25 mouse cellular contexts compared by ENCODE assay signal in genomic region chr10:39273426-39273825, GRCm38 (mm10).
"Had no signal": no experiment of that assay in that cellular context is flagged by ENCODE, and none has a peak within 500 bp of the region (broad histone marks: within the 10 kb centered on the region; RNA-seq: fewer than 3 reads in every experiment).

No protein-coding gene starts in this region.

- H3K9ac ChIP-seq: heart, embryonic 13.5 days; heart, embryonic 15.5 days; hindbrain, embryonic 12.5 days; hindbrain, embryonic 15.5 days; kidney, embryonic 15.5 days; limb, embryonic 13.5 days; limb, embryonic 15.5 days; liver, embryonic 12.5 days had no signal

- H3K27me3 ChIP-seq: heart, embryonic 15.5 days; hindbrain, embryonic 12.5 days; hindbrain, embryonic 15.5 days; kidney, embryonic 15.5 days; limb, embryonic 13.5 days; limb, embryonic 15.5 days; liver, embryonic 12.5 days had no signal

- H3K27ac ChIP-seq: heart, embryonic 13.5 days; heart, embryonic 15.5 days; hindbrain, embryonic 12.5 days; hindbrain, embryonic 15.5 days; hindbrain, postnatal 0 days; kidney, embryonic 15.5 days; kidney, postnatal 0 days; limb, embryonic 13.5 days; limb, embryonic 15.5 days; liver, embryonic 12.5 days had no signal

- H3K4me2 ChIP-seq: heart, embryonic 11.5 days; heart, embryonic 13.5 days; heart, embryonic 15.5 days; hindbrain, embryonic 12.5 days; hindbrain, embryonic 15.5 days; kidney, embryonic 15.5 days; limb, embryonic 13.5 days; limb, embryonic 15.5 days; liver, embryonic 12.5 days had no signal

- ATAC-seq: hindbrain, postnatal 0 days; intestine, embryonic 16.5 days; liver, embryonic 12.5 days had no signal

- DNase-seq: gastrocnemius, postnatal 14 days; gastrocnemius, postnatal 36 days; heart, adult 18-20 months; heart, postnatal 14 days; heart, postnatal 36 days; kidney, adult 11 months; kidney, adult 2 months; kidney, adult 9 months; kidney, postnatal 14 days; kidney, postnatal 36 days; layer of hippocampus, adult 9-11 months; layer of hippocampus, postnatal 36 days; left cerebral cortex, postnatal 4 days had no signal

- H3K4me3 ChIP-seq: heart, embryonic 13.5 days; heart, embryonic 15.5 days; hindbrain, embryonic 12.5 days; hindbrain, embryonic 15.5 days; kidney, embryonic 15.5 days; limb, embryonic 13.5 days; limb, embryonic 15.5 days; liver, embryonic 12.5 days had no signal

- H3K9me3 ChIP-seq: heart, embryonic 13.5 days; heart, embryonic 15.5 days; hindbrain, embryonic 12.5 days; hindbrain, embryonic 15.5 days; kidney, embryonic 15.5 days; limb, embryonic 13.5 days; limb, embryonic 15.5 days; liver, embryonic 12.5 days had no signal

- H3K4me1 ChIP-seq: heart, embryonic 13.5 days; heart, embryonic 15.5 days; hindbrain, embryonic 12.5 days; hindbrain, embryonic 15.5 days; kidney, embryonic 15.5 days; limb, embryonic 13.5 days; limb, embryonic 15.5 days; liver, embryonic 12.5 days had no signal

- H3K36me3 ChIP-seq: heart, embryonic 13.5 days; heart, embryonic 15.5 days; hindbrain, embryonic 12.5 days; hindbrain, embryonic 15.5 days; kidney, embryonic 15.5 days; limb, embryonic 13.5 days; limb, embryonic 15.5 days; liver, embryonic 12.5 days had no signal
